ENCODE assay signal across 16 mouse cellular contexts in the genomic region with DNA sequence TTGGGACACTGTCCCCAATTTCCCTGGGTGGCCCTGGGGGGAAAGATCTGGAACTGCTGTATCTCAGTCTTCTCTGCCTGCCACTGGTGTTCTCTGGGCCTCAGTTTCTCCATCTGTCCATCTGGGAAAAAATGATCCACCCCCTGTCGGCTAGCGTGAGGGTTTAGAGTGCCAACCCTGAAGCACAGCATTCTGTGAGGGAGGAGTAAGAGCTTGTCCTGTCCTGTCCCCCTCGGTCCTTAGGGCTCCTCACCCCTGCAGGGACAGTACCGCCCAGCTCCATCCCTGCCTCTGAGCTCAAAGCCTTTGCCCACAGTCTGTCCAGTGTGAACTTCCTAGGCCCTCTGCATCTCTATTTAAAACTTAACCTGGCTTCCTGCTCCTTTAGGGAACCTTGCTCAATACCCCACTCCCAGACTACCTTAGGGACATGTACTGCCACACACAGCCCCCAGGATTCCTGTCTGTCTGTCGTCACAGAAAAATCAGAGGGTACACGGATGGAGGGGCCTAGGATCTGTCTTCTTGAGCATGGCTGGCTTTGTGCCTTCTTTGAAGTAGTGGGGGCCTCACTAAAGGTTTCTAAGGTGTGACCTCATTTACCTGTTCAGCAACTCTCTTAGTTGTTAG. TPM values are rescaled to one million over a fixed set of nuclear protein-coding genes. Genes with fewer than 3 reads are reported as not detected.
DNase-seq lines count a peak whose midpoint lies in the region; ATAC-seq and TF ChIP-seq lines count a peak whose summit lies in the region.
"Had no signal": no experiment of that assay in that cellular context is flagged by ENCODE, and none has a peak within 500 bp of the region (broad histone marks: within the 10 kb centered on the region; RNA-seq: fewer than 3 reads in every experiment).

No protein-coding gene starts in this region.

- no peaks in the 10 kb centered on the region for H3K9me3 ChIP-seq in forebrain, embryonic 11.5 days (ENCODE audit: control insufficient read depth, low read length)
- no peaks in the 10 kb centered on the region for H3K9me3 ChIP-seq in forebrain, embryonic 16.5 days (ENCODE audit: control insufficient read depth, low read length)
- H3K9me3 ChIP-seq in lung, postnatal 0 days (ENCODE audit: low read length): no peaks in the 10 kb centered on the region
- no peaks in the 10 kb centered on the region for H3K9me3 ChIP-seq in stomach, embryonic 15.5 days

- 41% methylated on average over 6 of the region's 6 CpGs for WGBS in forebrain, embryonic 11.5 days
- 51% methylated on average over 6 of the region's 6 CpGs for WGBS in forebrain, embryonic 16.5 days
- 49% methylated on average over 6 of the region's 6 CpGs for WGBS in lung, postnatal 0 days
- 67% methylated on average over 6 of the region's 6 CpGs for WGBS in stomach, embryonic 15.5 days

- ATAC-seq in forebrain, embryonic 11.5 days (replicated peaks; ENCODE audit: low FRiP score): no peak
- ATAC-seq in forebrain, embryonic 16.5 days: no peak
- ATAC-seq in lung, postnatal 0 days: no peak
- no peak for ATAC-seq in stomach, embryonic 15.5 days (ENCODE audit: insufficient read depth, low FRiP score, low read depth)

- H3K4me2 ChIP-seq in forebrain, embryonic 11.5 days (ENCODE audit: low read depth, low read length, severe bottlenecking): no peak overlapping the region
- H3K4me2 ChIP-seq in forebrain, embryonic 16.5 days (ENCODE audit: low read length): no peak overlapping the region
- no peak overlapping the region for H3K4me2 ChIP-seq in lung, postnatal 0 days (replicated peaks; ENCODE audit: low read depth, low read length)
- H3K4me2 ChIP-seq in stomach, embryonic 15.5 days: no peak overlapping the region

- H3K9ac ChIP-seq in forebrain, embryonic 11.5 days (ENCODE audit: low read length): no peak overlapping the region
- H3K9ac ChIP-seq in forebrain, embryonic 16.5 days (replicated peaks; ENCODE audit: low read depth, low read length): no peak overlapping the region
- H3K9ac ChIP-seq in lung, postnatal 0 days (replicated peaks; ENCODE audit: low read depth): no peak overlapping the region
- no peak overlapping the region for H3K9ac ChIP-seq in stomach, embryonic 15.5 days

- H3K36me3 ChIP-seq in forebrain, embryonic 11.5 days (ENCODE audit: control insufficient read depth, insufficient read depth, low read length): no peaks in the 10 kb centered on the region
- H3K36me3 ChIP-seq in forebrain, embryonic 16.5 days (ENCODE audit: control insufficient read depth, insufficient read depth): no peaks in the 10 kb centered on the region
- H3K36me3 ChIP-seq in lung, postnatal 0 days (ENCODE audit: insufficient read depth, low read length): 0 out of 2 replicates have a peak, but pooled peaks cover 3% of the 10 kb centered on the region
- no peaks in the 10 kb centered on the region for H3K36me3 ChIP-seq in stomach, embryonic 15.5 days

- no peak overlapping the region for H3K27ac ChIP-seq in forebrain, embryonic 11.5 days (ENCODE audit: low read depth, low read length)
- no peak overlapping the region for H3K27ac ChIP-seq in forebrain, embryonic 16.5 days (ENCODE audit: low read length)
- H3K27ac ChIP-seq in lung, postnatal 0 days (ENCODE audit: low read length): peak overlapping the region; percentile 97
- peak overlapping the region; percentile 96 for H3K27ac ChIP-seq in stomach, embryonic 15.5 days

- no peak for TF ChIP-seq EP300 in lung, postnatal 0 days (IDR thresholded peaks at IDR 0.05)

- no peak for TF ChIP-seq CTCF in lung, postnatal 0 days (IDR thresholded peaks at IDR 0.05)

- DNase-seq in forebrain, embryonic 11.5 days (ENCODE audit: low spot score): peak; percentile 44
- peak; percentile 11 for DNase-seq in kidney, adult 11 months
- DNase-seq in kidney, adult 9 months: no peak
- DNase-seq in lung, postnatal 0 days (ENCODE audit: low spot score): no peak
- DNase-seq in lung, postnatal 4 days: no peak
- no peak for DNase-seq in gastrocnemius, postnatal 4 days (ENCODE audit: low spot score in 2 of 2)
- DNase-seq: adrenal gland, postnatal 10 days; right cerebral cortex, postnatal 25 days; thymus, postnatal 25 days had no signal

- peaks cover 40% of the 10 kb centered on the region for H3K27me3 ChIP-seq in forebrain, embryonic 11.5 days (ENCODE audit: control insufficient read depth, insufficient read depth, low read length)
- H3K27me3 ChIP-seq in forebrain, embryonic 16.5 days (replicated peaks; ENCODE audit: control insufficient read depth, insufficient read depth, low read length): peaks cover 23% of the 10 kb centered on the region
- H3K27me3 ChIP-seq in lung, postnatal 0 days (replicated peaks; ENCODE audit: insufficient read depth, low read length): no peaks in the 10 kb centered on the region
- no peaks in the 10 kb centered on the region for H3K27me3 ChIP-seq in stomach, embryonic 15.5 days (replicated peaks)

- peaks cover 18% of the 10 kb centered on the region for H3K4me1 ChIP-seq in forebrain, embryonic 11.5 days (replicated peaks; ENCODE audit: control insufficient read depth, insufficient read depth, low read length)
- H3K4me1 ChIP-seq in forebrain, embryonic 16.5 days (replicated peaks; ENCODE audit: control insufficient read depth, insufficient read depth, low read length): peaks cover 30% of the 10 kb centered on the region
- peaks cover 30% of the 10 kb centered on the region for H3K4me1 ChIP-seq in lung, postnatal 0 days (ENCODE audit: insufficient read depth, low read depth, low read length)
- peaks cover 50% of the 10 kb centered on the region for H3K4me1 ChIP-seq in stomach, embryonic 15.5 days

- no peak overlapping the region for H3K4me3 ChIP-seq in forebrain, embryonic 11.5 days (ENCODE audit: low read depth, low read length)
- no peak overlapping the region for H3K4me3 ChIP-seq in forebrain, embryonic 16.5 days (replicated peaks; ENCODE audit: low read length)
- no peak overlapping the region for H3K4me3 ChIP-seq in lung, postnatal 0 days (ENCODE audit: low read depth, low read length)
- H3K4me3 ChIP-seq in stomach, embryonic 15.5 days (replicated peaks): no peak overlapping the region
- H3K4me3 ChIP-seq: erythroblast, embryonic 14.5 days had no signal

RNA-seq across cellular contexts. Expression of a gene that starts 1.1 kb away (rescaled TPM):
- 9.6 and 10.4 TPM in 2 replicates for polyA plus RNA-seq in forebrain, embryonic 11.5 days (2014; fragmentation: Nextera tagmentation; extraction: Ambion mirVana)
- polyA plus RNA-seq in forebrain, embryonic 16.5 days (2015; fragmentation: Nextera tagmentation; extraction: Ambion mirVana): 9.7 and 11.0 TPM in 2 replicates
- polyA plus RNA-seq in lung, postnatal 0 days (2015; fragmentation: Nextera tagmentation; extraction: Ambion mirVana): 107 and 109 TPM in 2 replicates
- polyA plus RNA-seq in stomach, embryonic 15.5 days (2015; fragmentation: Nextera tagmentation; extraction: Ambion mirVana): 54.1 and 62.1 TPM in 2 replicates
- 10 to 100 TPM; 43.2 to 47.6 TPM for total RNA-seq in gastrocnemius, postnatal 4 days (2021)
- total RNA-seq: megakaryocyte progenitor cell, adult 5-6 weeks had no signal

RNA-seq across cellular contexts. Expression of a gene that starts 14.1 kb away (rescaled TPM):
- polyA plus RNA-seq in forebrain, embryonic 11.5 days (2014; fragmentation: Nextera tagmentation; extraction: Ambion mirVana): not detected in 2 replicates
- polyA plus RNA-seq in forebrain, embryonic 16.5 days (2015; fragmentation: Nextera tagmentation; extraction: Ambion mirVana): not detected in 2 replicates
- 1.6 and 2.4 TPM in 2 replicates for polyA plus RNA-seq in lung, postnatal 0 days (2015; fragmentation: Nextera tagmentation; extraction: Ambion mirVana)
- 210 and 299 TPM in 2 replicates for polyA plus RNA-seq in stomach, embryonic 15.5 days (2015; fragmentation: Nextera tagmentation; extraction: Ambion mirVana)
- not detected for total RNA-seq in gastrocnemius, postnatal 4 days (2021)
- total RNA-seq: layer of hippocampus, adult 8-10 months; left cerebral cortex, postnatal 25 days; megakaryocyte progenitor cell, adult 5-6 weeks had no signal
- polyA plus RNA-seq: erythroblast, embryonic 14.5 days; heart, embryonic 14.5 days had no signal

RNA-seq across cellular contexts. Expression of a gene that starts 35.7 kb away (rescaled TPM):
- 45.0 and 47.8 TPM in 2 replicates for polyA plus RNA-seq in forebrain, embryonic 11.5 days (2014; fragmentation: Nextera tagmentation; extraction: Ambion mirVana)
- 61.3 and 67.4 TPM in 2 replicates for polyA plus RNA-seq in forebrain, embryonic 16.5 days (2015; fragmentation: Nextera tagmentation; extraction: Ambion mirVana)
- polyA plus RNA-seq in lung, postnatal 0 days (2015; fragmentation: Nextera tagmentation; extraction: Ambion mirVana): 49.7 and 51.5 TPM in 2 replicates
- polyA plus RNA-seq in stomach, embryonic 15.5 days (2015; fragmentation: Nextera tagmentation; extraction: Ambion mirVana): 47.1 TPM in 2 replicates
- 10 to 100 TPM; 36.8 to 40.9 TPM for total RNA-seq in gastrocnemius, postnatal 4 days (2021)

RNA-seq across cellular contexts. Expression of a gene that starts 38.4 kb away (rescaled TPM):
- 2.3 and 2.7 TPM in 2 replicates for polyA plus RNA-seq in forebrain, embryonic 11.5 days (2014; fragmentation: Nextera tagmentation; extraction: Ambion mirVana)
- 1.3 and 1.4 TPM in 2 replicates for polyA plus RNA-seq in forebrain, embryonic 16.5 days (2015; fragmentation: Nextera tagmentation; extraction: Ambion mirVana)
- 7.5 and 8.3 TPM in 2 replicates for polyA plus RNA-seq in lung, postnatal 0 days (2015; fragmentation: Nextera tagmentation; extraction: Ambion mirVana)
- 6.6 and 7.6 TPM in 2 replicates for polyA plus RNA-seq in stomach, embryonic 15.5 days (2015; fragmentation: Nextera tagmentation; extraction: Ambion mirVana)
- 10 to 100 TPM; 12.6 to 13.3 TPM for total RNA-seq in gastrocnemius, postnatal 4 days (2021)

RNA-seq across cellular contexts. Expression of a gene that starts 58.2 kb away (rescaled TPM):
- polyA plus RNA-seq in forebrain, embryonic 11.5 days (2014; fragmentation: Nextera tagmentation; extraction: Ambion mirVana): 0.13 TPM in 1 of 2 replicates, not detected in the other
- 0.19 and 0.30 TPM in 2 replicates for polyA plus RNA-seq in forebrain, embryonic 16.5 days (2015; fragmentation: Nextera tagmentation; extraction: Ambion mirVana)
- polyA plus RNA-seq in lung, postnatal 0 days (2015; fragmentation: Nextera tagmentation; extraction: Ambion mirVana): 0.10 and 0.42 TPM in 2 replicates
- 0.42 and 0.52 TPM in 2 replicates for polyA plus RNA-seq in stomach, embryonic 15.5 days (2015; fragmentation: Nextera tagmentation; extraction: Ambion mirVana)
- not detected for total RNA-seq in gastrocnemius, postnatal 4 days (2021)
- total RNA-seq: adrenal gland, postnatal 10 days had no signal
- polyA plus RNA-seq: heart, embryonic 14.5 days had no signal

Comparison
In these comparisons a context has a peak if more than half of its experiments do, and no peak if none do; other contexts are left out.
1. DNase-seq: peak in forebrain, embryonic 11.5 days (single experiment) and kidney, adult 11 months (single experiment); none in kidney, adult 9 months (single experiment), lung, postnatal 0 days (single experiment), lung, postnatal 4 days (0 of 2) and gastrocnemius, postnatal 4 days (0 of 2).
2. H3K27ac ChIP-seq: peak in lung, postnatal 0 days (single experiment) and stomach, embryonic 15.5 days (single experiment); none in forebrain, embryonic 11.5 days (single experiment) and forebrain, embryonic 16.5 days (single experiment).
3. RNA of a gene that starts 14.1 kb away (polyA plus RNA-seq): 210 to 299 TPM in stomach, embryonic 15.5 days; 1.6 to 2.4 TPM in lung, postnatal 0 days, not detected in forebrain, embryonic 16.5 days and not detected in forebrain, embryonic 11.5 days; every median in the first group is over 10 times any median in the second.